Mouse (Mus musculus) brain, embryonic 14.5 days (tissue): Measurements from ENCODE around the gene Gpatch8.

ENCODE experiments used
- CTCF ChIP-seq: fragments of 200-500 bp; IDR thresholded peaks from 2 replicates; pipeline ENCODE4 v1.5.1; 2012; ENCODE audit warnings: inconsistent platforms, mild to moderate bottlenecking, moderate library complexity, borderline replicate concordance; ENCODE audit not compliant: insufficient read depth, insufficient read length; ENCODE audit errors: extremely low read depth
- POLR2A ChIP-seq: fragments of 200-500 bp; IDR thresholded peaks from 2 replicates; pipeline ENCODE4 v1.6.1; 2012; ENCODE audit warnings: mild to moderate bottlenecking, inconsistent platforms, borderline replicate concordance; ENCODE audit not compliant: poor library complexity, insufficient read depth, insufficient read length, severe bottlenecking; ENCODE audit errors: extremely low read depth

- TF ChIP-seq POLR2A (no peak), CTCF (no peak)
These were observed 90.3 kb downstream of the Gpatch8 start for GRCm38 (mm10) chr11:102465713-102466436.
